Mouse (Mus musculus) naive thymus-derived CD4-positive, alpha-beta T cell, adult 2 months (primary cell): ENCODE results near the gene Zc3h12d.

ENCODE experiments used
- DNase-seq: peaks from one replicate; pipeline ENCODE4 v3.0.0-alpha.2; 2011; ENCODE audit warnings: low read depth

The Zc3h12d gene

DNA sequence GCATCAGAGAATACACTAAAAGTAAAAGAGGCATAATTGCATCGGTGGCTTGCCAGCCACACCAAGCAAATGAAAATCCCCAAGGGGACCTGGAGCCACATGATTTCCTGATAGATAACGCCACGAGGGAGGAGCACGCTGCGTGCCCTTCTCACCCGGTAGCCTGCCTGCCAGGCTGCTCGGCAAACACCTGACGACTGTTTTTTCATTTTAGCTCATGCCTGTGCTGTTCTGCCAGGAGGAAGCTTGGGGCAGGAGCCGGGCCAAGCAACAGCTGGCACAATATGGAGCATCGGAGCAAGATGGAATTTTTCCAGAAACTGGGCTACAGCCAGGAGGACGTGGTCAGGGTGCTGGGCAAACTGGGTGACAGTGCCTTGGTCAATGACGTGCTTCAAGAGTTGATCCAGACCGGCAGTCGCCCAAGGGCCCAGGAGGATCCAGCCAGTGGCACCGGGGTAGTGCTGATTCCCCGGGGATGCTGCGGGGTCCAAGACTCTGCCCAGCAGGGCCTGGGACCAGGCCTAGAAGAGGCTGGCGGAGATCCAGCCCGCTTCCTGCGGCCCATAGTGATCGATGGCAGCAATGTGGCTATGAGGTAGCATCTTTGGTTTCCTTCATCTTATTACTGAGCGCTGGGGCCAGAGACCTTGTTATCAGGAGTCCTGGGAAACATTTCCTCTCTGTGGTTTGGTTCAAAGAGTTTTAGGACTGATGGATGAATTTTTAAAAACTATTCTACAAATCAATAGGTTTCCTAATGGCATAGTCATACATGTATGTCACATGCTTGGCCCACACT, 7.5 kb downstream of the Zc3h12d start:
- DNase-seq, result peak; percentile 76

GRCm38 (mm10) chr10:7840353-7840733, 8.1 kb downstream of the Zc3h12d start:
- no peak for DNase-seq

- DNase-seq, result no peak
Observed at GRCm38 (mm10) chr10:7840785-7841184, 8.5 kb downstream of the Zc3h12d start.

GRCm38 (mm10) chr10:7841571-7842080, 9.4 kb downstream of the Zc3h12d start:
- no peak for DNase-seq

- DNase-seq, result peak; percentile 39
Observed at GRCm38 (mm10) chr10:7843181-7843580, 10.9 kb downstream of the Zc3h12d start.

DNA sequence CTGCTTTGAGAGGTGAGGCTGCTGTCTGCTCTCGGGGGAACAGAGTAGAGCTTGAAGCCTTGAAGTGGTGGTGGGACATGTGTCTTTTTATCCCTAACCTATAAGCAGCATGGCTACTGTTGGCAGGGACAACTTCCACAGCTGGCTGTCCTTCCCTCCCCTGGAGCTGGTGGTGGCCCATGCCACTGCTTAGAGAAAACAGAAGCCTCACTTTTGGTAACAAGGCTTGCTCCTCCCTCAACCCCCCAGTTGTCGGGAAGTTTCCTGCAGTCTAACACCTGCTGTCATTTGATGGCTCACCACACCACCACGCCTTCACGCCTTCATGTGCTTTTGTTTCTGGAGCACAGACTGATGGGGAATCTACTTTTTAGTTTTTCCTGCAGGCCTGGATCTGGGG, 11.9 kb downstream of the Zc3h12d start:
- DNase-seq, result peak; percentile 58

- no peak for DNase-seq
Observed at GRCm38 (mm10) chr10:7845136-7845535, 12.9 kb downstream of the Zc3h12d start.

GRCm38 (mm10) chr10:7845991-7846390, 13.7 kb downstream of the Zc3h12d start:
- DNase-seq, result no peak

- DNase-seq, result no peak
Observed at GRCm38 (mm10) chr10:7847166-7847605, 14.9 kb downstream of the Zc3h12d start.

GRCm38 (mm10) chr10:7851891-7852290, 19.6 kb downstream of the Zc3h12d start:
- DNase-seq, result no peak

DNA sequence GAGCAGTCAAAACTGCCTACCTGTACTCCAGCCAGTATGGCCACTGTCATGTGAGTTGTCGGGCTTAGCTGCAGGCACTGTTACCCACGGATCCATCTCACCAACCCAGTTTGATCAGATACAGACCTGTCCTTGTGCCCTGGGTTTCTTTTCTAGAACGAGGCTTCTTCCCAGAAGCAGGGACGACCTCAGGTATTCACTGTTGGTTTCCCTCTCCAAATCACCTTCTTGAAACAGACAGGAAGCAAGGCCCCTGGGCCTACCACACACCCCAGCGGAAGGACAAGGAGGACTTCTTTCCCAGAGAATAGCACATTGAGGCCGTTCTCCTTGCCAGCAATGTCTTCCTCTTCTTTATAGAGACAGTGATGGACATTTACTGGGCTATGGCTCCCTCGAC, 28.2 kb downstream of the Zc3h12d start:
- no peak for DNase-seq

DNA sequence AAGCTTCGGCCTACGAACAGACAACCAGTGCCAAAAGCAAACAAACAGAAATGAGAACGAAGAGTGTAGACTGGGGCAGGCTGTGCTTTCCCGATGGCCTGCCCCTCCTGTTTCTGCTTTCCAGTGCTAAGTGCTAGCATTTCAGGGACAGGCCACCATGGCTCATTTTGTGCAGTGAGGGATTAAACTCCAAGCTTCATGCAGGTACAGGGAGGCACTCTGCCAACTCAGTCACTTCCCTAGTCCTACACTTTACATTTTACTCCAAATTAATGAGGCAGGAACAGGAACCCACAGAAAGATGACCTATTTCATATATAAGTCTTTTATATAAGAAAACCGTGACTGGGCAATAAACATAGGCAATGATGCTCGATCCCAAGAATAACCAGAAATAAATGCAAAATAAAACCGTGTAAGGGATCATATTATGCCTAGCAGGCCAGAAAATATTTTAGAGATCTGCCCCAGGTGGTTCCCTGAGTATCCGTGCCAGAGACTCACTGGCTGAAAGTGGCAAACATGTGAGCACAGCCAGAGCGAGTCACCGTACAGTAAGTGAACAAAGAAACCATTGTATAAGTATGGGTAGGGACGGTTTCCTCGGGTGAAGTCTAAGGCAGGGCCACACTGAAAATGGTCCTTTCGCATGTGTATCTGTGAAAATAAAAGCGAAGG, 29.1 kb downstream of the Zc3h12d start:
- no peak for DNase-seq

- no peak for DNase-seq
Observed at GRCm38 (mm10) chr10:7861937-7862657, 29.8 kb downstream of the Zc3h12d start.

DNA sequence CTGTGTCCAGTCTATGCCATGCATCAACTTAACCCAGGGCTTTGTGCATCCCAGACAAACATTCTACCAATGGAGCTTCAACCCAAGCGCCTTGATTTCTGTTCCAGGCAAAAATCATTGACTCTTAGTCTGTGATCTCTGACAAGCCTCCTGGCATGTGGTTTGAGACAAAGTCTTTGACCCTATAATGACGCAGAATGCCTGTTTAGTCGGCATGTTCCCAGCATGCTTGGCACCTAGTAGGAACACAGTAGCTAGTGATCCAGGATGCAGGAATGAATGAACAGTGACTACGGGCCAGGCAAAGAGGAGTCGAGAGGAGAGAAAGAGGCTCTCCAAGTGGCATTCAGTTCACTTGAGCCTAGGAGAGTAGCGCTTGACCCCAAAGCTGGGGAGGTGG, 31.1 kb downstream of the Zc3h12d start:
- no peak for DNase-seq

DNA sequence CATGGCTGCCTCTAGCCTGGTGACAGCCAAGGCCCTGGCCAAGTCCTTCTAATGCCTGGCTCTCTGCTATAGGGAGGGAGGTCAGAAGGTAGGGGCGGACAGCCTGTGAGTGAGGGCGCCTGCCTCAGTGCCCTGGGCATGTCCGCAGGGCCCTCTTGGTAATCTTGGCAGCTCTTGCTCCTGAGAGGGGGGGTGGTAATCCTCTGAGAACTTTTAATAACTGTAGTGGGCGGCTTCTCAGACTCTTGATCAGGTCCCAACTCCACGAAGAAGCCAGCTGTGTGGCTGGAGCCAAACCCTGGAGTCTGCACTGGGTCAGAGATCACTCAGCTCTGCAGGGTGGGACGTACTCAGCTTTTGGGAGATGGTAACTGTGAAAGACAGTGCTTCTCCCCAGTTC, 31.9 kb downstream of the Zc3h12d start:
- no peak for DNase-seq

DNA sequence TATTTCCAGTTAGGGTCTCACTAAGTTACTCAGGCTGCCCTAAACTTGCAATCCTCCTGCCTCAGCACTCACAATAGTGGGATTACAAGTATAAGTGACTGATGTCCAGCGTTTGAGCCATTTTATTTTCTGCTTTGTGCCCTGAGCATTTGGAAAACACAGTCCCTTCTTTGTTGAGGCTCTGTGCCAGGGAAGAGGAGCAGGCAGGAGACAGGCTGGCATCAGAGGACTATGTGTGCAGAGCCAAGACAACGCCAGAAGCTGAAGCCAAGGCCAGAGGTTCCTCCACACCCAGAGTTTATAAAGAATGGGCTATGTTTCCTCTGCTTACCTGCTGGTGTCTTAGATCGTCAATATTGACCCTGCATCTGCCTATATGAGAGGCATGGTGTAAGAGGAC, 32.5 kb downstream of the Zc3h12d start:
- DNase-seq, result no peak

DNA sequence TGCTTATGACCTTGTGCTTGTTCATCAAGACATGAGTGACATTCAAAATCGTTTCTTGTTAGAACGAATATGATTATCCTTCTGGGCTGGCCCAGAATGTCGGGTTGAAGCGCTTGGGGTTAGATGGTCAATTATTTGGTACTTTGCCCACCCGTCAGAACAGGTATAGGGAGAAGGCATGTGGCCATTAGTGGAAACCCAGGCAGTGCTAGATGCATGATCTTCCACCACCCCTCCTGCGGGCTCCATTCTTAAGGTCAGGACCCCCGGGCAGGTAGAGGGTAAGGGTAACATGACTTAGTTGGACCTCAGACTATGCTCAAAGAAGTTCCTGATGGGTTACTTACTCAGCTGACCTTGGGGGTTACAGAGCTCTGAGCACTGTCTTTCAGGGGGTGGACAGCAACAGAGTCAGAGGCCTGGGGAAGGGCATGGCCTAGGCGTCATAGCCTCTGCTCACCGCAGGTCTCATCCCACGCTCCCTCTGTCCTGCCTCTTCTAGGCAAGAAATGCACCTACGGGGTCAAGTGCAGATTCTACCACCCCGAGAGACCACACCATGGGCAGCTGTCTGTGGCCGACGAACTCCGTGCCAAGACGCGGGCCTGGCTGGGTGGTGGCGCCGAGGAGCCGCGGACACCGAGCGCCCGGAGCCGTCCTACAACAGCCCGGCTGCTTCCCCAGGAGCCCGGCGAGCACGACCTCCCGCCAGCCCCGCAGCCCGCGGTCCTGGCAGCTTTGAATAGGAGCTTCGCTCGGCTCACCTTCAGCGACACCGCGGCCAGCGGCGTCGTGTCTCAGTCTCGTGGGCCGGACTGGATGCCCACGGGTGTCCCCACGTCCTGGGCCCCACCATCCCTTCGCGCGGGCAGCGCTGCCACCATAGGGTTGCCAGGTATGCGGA, 34.7 kb downstream of the Zc3h12d start:
- DNase-seq, result no peak

GRCm38 (mm10) chr10:7867666-7868030, 35.4 kb downstream of the Zc3h12d start:
- DNase-seq, result no peak

GRCm38 (mm10) chr10:7869746-7870145, 37.5 kb downstream of the Zc3h12d start:
- DNase-seq, result no peak

DNA sequence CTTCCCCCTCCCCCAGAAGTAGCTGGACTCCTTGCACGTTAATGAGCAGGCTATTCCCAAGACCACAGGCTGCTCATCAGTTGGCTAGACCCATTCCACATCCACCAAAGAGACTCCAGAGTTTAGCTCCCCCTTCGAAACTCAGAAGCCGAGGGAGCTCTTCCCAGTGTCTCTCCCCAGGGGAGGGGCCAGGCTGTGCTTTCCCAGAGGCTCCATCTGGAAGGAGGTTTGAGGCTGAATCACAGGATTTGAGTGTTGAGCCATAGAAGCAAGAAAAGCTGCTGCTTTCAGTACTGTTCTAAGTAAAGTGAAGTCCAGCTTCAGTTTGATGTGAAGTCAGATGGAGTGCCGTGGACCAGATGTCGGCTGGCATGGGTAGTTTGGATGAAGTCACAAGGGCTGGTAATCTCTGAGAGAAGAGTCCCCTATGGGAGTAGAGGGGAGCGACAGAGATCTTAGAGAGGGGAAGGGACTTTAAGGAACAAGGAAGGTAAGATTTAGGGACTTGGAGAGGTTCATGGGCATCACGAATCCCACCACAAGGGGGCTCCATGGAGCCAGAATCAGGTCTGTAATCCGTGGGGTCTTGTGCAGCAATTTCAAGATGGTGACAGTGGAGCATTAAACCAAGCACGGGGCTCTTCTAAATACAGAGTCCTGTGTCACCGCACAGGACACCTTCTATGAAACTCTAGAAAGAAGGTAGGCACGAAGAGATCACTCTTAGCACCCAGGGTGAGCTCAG, 38.5 kb downstream of the Zc3h12d start:
- DNase-seq, result peak; percentile 74
